Mouse (Mus musculus) embryonic facial prominence, embryonic 14.5 days (tissue): ENCODE data around the gene Adcyap1. TPM values are rescaled to one million over a fixed set of nuclear protein-coding genes. Genes with fewer than 3 reads are reported as not detected.
A peak's percentile ranks its signal among the peaks of the same experiment; 100 is the strongest.

Experiments
- ATAC-seq: fragments of 200-750 bp; cut with Nextera tagmentation; 2 replicates; pipeline ENCODE4 v1.8.0; 2017; ENCODE audit warnings: low read depth, moderate number of reproducible peaks, moderate TSS enrichment
- DNase-seq: peaks from one replicate; pipeline ENCODE4 v3.0.0-alpha.2; 2015; ENCODE audit warnings: low spot score
- H3K27ac ChIP-seq: fragments of 300-500 bp; sonication (generic); replicated peaks from 2 replicates; pipeline ENCODE4 v1.5.1; 2014; ENCODE audit warnings: low read depth, mild to moderate bottlenecking, low read length, moderate library complexity
- H3K27me3 ChIP-seq: fragments of 300-500 bp; sonication (generic); replicated peaks from 2 replicates; pipeline ENCODE4 v1.6.1; 2014; ENCODE audit warnings: low read length; ENCODE audit not compliant: control insufficient read depth, insufficient read depth
- H3K36me3 ChIP-seq: fragments of 300-500 bp; sonication (generic); 2 replicates; pipeline ENCODE4 v1.6.1; 2014; ENCODE audit warnings: low read length, mixed read lengths; ENCODE audit not compliant: control insufficient read depth, insufficient read depth
- H3K4me1 ChIP-seq: fragments of 300-500 bp; sonication (generic); 2 replicates; pipeline ENCODE4 v1.6.1; 2014; ENCODE audit warnings: antibody characterized with exemption, low read length; ENCODE audit not compliant: control insufficient read depth, insufficient read depth
- H3K4me2 ChIP-seq: fragments of 300-500 bp; sonication (generic); 2 replicates; pipeline ENCODE4 v1.6.1; 2014; ENCODE audit warnings: low read depth, mild to moderate bottlenecking, low read length, moderate library complexity, mixed read lengths
- H3K4me3 ChIP-seq: fragments of 300-500 bp; sonication (generic); 2 replicates; pipeline ENCODE4 v1.5.1; 2014; ENCODE audit warnings: low read depth, mild to moderate bottlenecking, low read length
- H3K9ac ChIP-seq: fragments of 300-500 bp; sonication (generic); 2 replicates; pipeline ENCODE4 v1.6.1; 2014; ENCODE audit warnings: low read depth, mild to moderate bottlenecking, low read length, moderate library complexity, mixed read lengths
- H3K9me3 ChIP-seq: fragments of 300-500 bp; sonication (generic); 2 replicates; pipeline ENCODE4 v1.6.1; 2016; ENCODE audit warnings: low read length; ENCODE audit not compliant: control insufficient read depth
- WGBS: fragments of 180-500 bp; shearing (Covaris S2); extraction: QIAGEN DNeasy Blood & Tissue Kit; methylation state at CpG from one replicate; pipeline ENCODE4 v1.1.7; 2014; 5-methylcytosine and 5-hydroxymethylcytosine counted together
- polyA plus RNA-seq: library from polyadenylated mRNA; unstranded; fragments of >200 nt; fragmentation: Nextera tagmentation; extraction: Ambion mirVana; gene quantifications from 2 replicates; pipeline ENCODE4 v1.2.1, GENCODE M21; 2014

Adcyap1 gene
- polyA plus RNA-seq, 1 experiment from 2014 or later = 3.8 TPM

- H3K4me2 ChIP-seq = peak overlapping the region; percentile 59
- DNase-seq = no peak
- no peaks in the 10 kb centered on the region for H3K36me3 ChIP-seq
- no peaks in the 10 kb centered on the region for H3K9me3 ChIP-seq
- no peak overlapping the region for H3K27ac ChIP-seq
- WGBS = 1% methylated on average over 16 of the region's 16 CpGs
- peak overlapping the region; percentile 35 for H3K4me3 ChIP-seq
- peaks cover 85% of the 10 kb centered on the region for H3K27me3 ChIP-seq
- no peak overlapping the region for H3K9ac ChIP-seq
- H3K4me1 ChIP-seq = peaks cover 24% of the 10 kb centered on the region
- ATAC-seq = no peak
Observed at GRCm38 (mm10) chr17:93201265-93201925, 2.6 kb downstream of the Adcyap1 start.

- no peak overlapping the region for H3K27ac ChIP-seq
- peak overlapping the region; percentile 35 for H3K4me3 ChIP-seq
- peaks cover 82% of the 10 kb centered on the region for H3K27me3 ChIP-seq
- DNase-seq = peak; percentile 33
- no peaks in the 10 kb centered on the region for H3K36me3 ChIP-seq
- 0 out of 2 replicates have a peak overlapping the region, but pooled peaks have one; percentile 1 for H3K9ac ChIP-seq
- no peaks in the 10 kb centered on the region for H3K9me3 ChIP-seq
- H3K4me2 ChIP-seq = peak overlapping the region; percentile 59
- 1% methylated on average over 44 of the region's 44 CpGs for WGBS
- ATAC-seq = peak; percentile 69
- peaks cover 24% of the 10 kb centered on the region for H3K4me1 ChIP-seq
Observed at GRCm38 (mm10) chr17:93202165-93203075, 3.6 kb downstream of the Adcyap1 start.

GRCm38 (mm10) chr17:93203076-93204031 lies 4.5 kb downstream of the Adcyap1 start:
- H3K4me3 ChIP-seq = peak overlapping the region; percentile 35
- 0 out of 2 replicates have a peak overlapping the region, but pooled peaks have one; percentile 1 for H3K9ac ChIP-seq
- no peaks in the 10 kb centered on the region for H3K36me3 ChIP-seq
- no peaks in the 10 kb centered on the region for H3K9me3 ChIP-seq
- peak overlapping the region; percentile 59 for H3K4me2 ChIP-seq
- no peak overlapping the region for H3K27ac ChIP-seq
- peaks cover 24% of the 10 kb centered on the region for H3K4me1 ChIP-seq
- ATAC-seq = peak; percentile 14; the same call in 1 of the 2 replicates
- H3K27me3 ChIP-seq = peaks cover 73% of the 10 kb centered on the region
- WGBS = 1% methylated on average over 29 of the region's 34 CpGs
- DNase-seq = peak; percentile 14

- 85% methylated on average over 6 of the region's 6 CpGs for WGBS
Observed at GRCm38 (mm10) chr17:93217785-93218184, 19.0 kb downstream of the Adcyap1 start.

GRCm38 (mm10) chr17:93218640-93219039 lies 19.8 kb downstream of the Adcyap1 start:
- Histone ChIP-seq H3K4me3 (no peak overlapping the region), H3K27ac (no peak overlapping the region), H3K4me1 (no peaks in the 10 kb centered on the region), H3K9ac (no peak overlapping the region), H3K36me3 (no peaks in the 10 kb centered on the region), H3K27me3 (no peaks in the 10 kb centered on the region), H3K9me3 (no peaks in the 10 kb centered on the region), H3K4me2 (no peak overlapping the region)
- 68% methylated on average over 2 of the region's 2 CpGs for WGBS
- ATAC-seq (no peak), DNase-seq (no peak)

More at GRCm38 (mm10) chr17:93217785-93218184, 19.0 kb downstream of the Adcyap1 start:
- no peak for DNase-seq
- no peaks in the 10 kb centered on the region for H3K4me1 ChIP-seq
- H3K27me3 ChIP-seq = no peaks in the 10 kb centered on the region
- H3K4me3 ChIP-seq = no peak overlapping the region
- no peak for ATAC-seq
- no peak overlapping the region for H3K4me2 ChIP-seq
- no peak overlapping the region for H3K27ac ChIP-seq
- no peaks in the 10 kb centered on the region for H3K36me3 ChIP-seq
- no peaks in the 10 kb centered on the region for H3K9me3 ChIP-seq
- no peak overlapping the region for H3K9ac ChIP-seq

- ATAC-seq = no peak
Observed at GRCm38 (mm10) chr17:93237355-93237754, 38.5 kb downstream of the Adcyap1 start.

More at GRCm38 (mm10) chr17:93237355-93237754, 38.5 kb downstream of the Adcyap1 start:
- no peaks in the 10 kb centered on the region for H3K27me3 ChIP-seq
- no peak overlapping the region for H3K4me3 ChIP-seq
- no peaks in the 10 kb centered on the region for H3K9me3 ChIP-seq
- no peak for DNase-seq
- H3K4me2 ChIP-seq = no peak overlapping the region
- H3K36me3 ChIP-seq = no peaks in the 10 kb centered on the region
- H3K27ac ChIP-seq = no peak overlapping the region
- no peaks in the 10 kb centered on the region for H3K4me1 ChIP-seq
- no peak overlapping the region for H3K9ac ChIP-seq
